Mouse (Mus musculus): ENCODE measurements at regions not wholly inside any gene's neighbourhood (a gene's known extent, or its start where the extent isn't known, plus 50 kb on each side); places are given as distances from the start of the nearest gene placed in this dataset.
A peak's percentile ranks its signal among the peaks of the same experiment; 100 is the strongest.

- peak; percentile 26 for DNase-seq (ENCODE audit: low read depth)
Observed at GRCm38 (mm10) chr7:62924585-62925331, 101.3 kb upstream of the A26c2 start.

GRCm38 (mm10) chr7:62922246-62922645 is 98.8 kb upstream of the A26c2 start:
- DNase-seq (ENCODE audit: low read depth), result peak; percentile 20

- no peak for DNase-seq (ENCODE audit: low read depth)
Observed at GRCm38 (mm10) chr7:62894337-62894736, 70.9 kb upstream of the A26c2 start.

- DNase-seq (ENCODE audit: low read depth), result peak; percentile 77
Observed at GRCm38 (mm10) chr7:62877033-62877432, 53.6 kb upstream of the A26c2 start.
